Mouse (Mus musculus): ENCODE data around the gene Ppp1r14c.

- no peak for TF ChIP-seq CTCF (IDR thresholded peaks at IDR 0.05; ENCODE audit: borderline replicate concordance, extremely low read depth, insufficient read depth, insufficient read length)
- no peak for TF ChIP-seq POLR2A (IDR thresholded peaks at IDR 0.05; ENCODE audit: borderline replicate concordance, extremely low read depth, insufficient read depth, insufficient read length, poor library complexity, severe bottlenecking)
These were observed 30.3 kb downstream of the Ppp1r14c start for GRCm38 (mm10) chr10:3396008-3396795.
